Mouse (Mus musculus) ES-E14 (cell line): ENCODE measurements around the gene Lmtk2. TPM values are rescaled to one million over a fixed set of nuclear protein-coding genes. Genes with fewer than 3 reads are reported as not detected.

Source experiments
- DNase-seq: peaks from one replicate; pipeline ENCODE4 v3.0.0-alpha.2; 2013; ENCODE audit warnings: low read depth, low spot score
- H3K27ac ChIP-seq: 2 replicates; pipeline ENCODE4 v1.5.1; 2012; ENCODE audit warnings: low read depth, mild to moderate bottlenecking, low read length, moderate library complexity, mixed read lengths; ENCODE audit not compliant: poor library complexity, insufficient read depth, severe bottlenecking
- H3K36me3 ChIP-seq: 2 replicates; pipeline ENCODE4 v1.6.1; 2012; ENCODE audit warnings: mild to moderate bottlenecking, low read length, moderate library complexity, mixed read lengths; ENCODE audit not compliant: control insufficient read depth, poor library complexity, insufficient read depth, severe bottlenecking
- H3K4me1 ChIP-seq, 2 experiments: fragments of 150-350 bp in 1 of 2; sonication (generic) in 1 of 2; 2 replicates each; pipeline ENCODE4 v1.6.1; 2012; ENCODE audit warnings: low read length in 2 of 2, mild to moderate bottlenecking in 1 of 2, mixed read lengths in 1 of 2; ENCODE audit not compliant: control insufficient read depth in 2 of 2, insufficient read depth in 2 of 2, poor library complexity in 1 of 2
- H3K4me3 ChIP-seq, 2 experiments: fragments of 150-350 bp in 1 of 2; sonication (generic) in 1 of 2; 2 replicates each; pipeline ENCODE4 v1.5.1; 2012; ENCODE audit warnings: low read length in 2 of 2, low read depth in 1 of 2, mild to moderate bottlenecking in 1 of 2, mixed read lengths in 1 of 2; ENCODE audit not compliant: insufficient read depth in 1 of 2, poor library complexity in 1 of 2, severe bottlenecking in 1 of 2
- H3K9ac ChIP-seq: 2 replicates; pipeline ENCODE4 v1.6.1; 2012; ENCODE audit warnings: low read depth, mild to moderate bottlenecking, low read length, mixed read lengths; ENCODE audit not compliant: poor library complexity, insufficient read depth, severe bottlenecking
- H3K9me3 ChIP-seq: fragments of 150-350 bp; sonication (generic); 2 replicates; pipeline ENCODE4 v1.6.1; 2012; ENCODE audit warnings: low read depth, mild to moderate bottlenecking, low read length; ENCODE audit not compliant: control insufficient read depth, insufficient read depth
- CHD2 ChIP-seq: IDR thresholded peaks from 2 replicates; pipeline ENCODE4 v1.6.1; 2014; ENCODE audit warnings: mild to moderate bottlenecking, low read depth, low read length, inconsistent platforms
- HCFC1 ChIP-seq: IDR thresholded peaks from 2 replicates; pipeline ENCODE4 v1.6.1; 2012; ENCODE audit warnings: low read length, inconsistent platforms, borderline replicate concordance; ENCODE audit not compliant: insufficient read depth
- MAFK ChIP-seq: IDR thresholded peaks from 2 replicates; pipeline ENCODE4 v1.6.1; 2014; ENCODE audit warnings: mild to moderate bottlenecking, low read depth, low read length, inconsistent platforms; ENCODE audit not compliant: insufficient read depth
- ZC3H11A ChIP-seq: IDR thresholded peaks from 2 replicates; pipeline ENCODE4 v1.6.1; 2012; ENCODE audit warnings: low read depth, mild to moderate bottlenecking, inconsistent platforms, low read length, borderline replicate concordance
- ZNF384 ChIP-seq: IDR thresholded peaks from 2 replicates; pipeline ENCODE4 v1.6.1; 2012; ENCODE audit warnings: low read depth, low read length, inconsistent platforms
- in situ Hi-C, 2 experiments: fragments of 600-800 bp; cut with MboI; formaldehyde crosslinking; loops; one replicate each; pipeline ENCODE4 v1.15.1; 2025; ENCODE audit warnings: low sequenced_read_pairs in 2 of 2, inconsistent platforms in 1 of 2; ENCODE audit not compliant: unreplicated experiment in 2 of 2
- total RNA-seq: library from RNA; depleted of rRNA; stranded (reverse); fragments of 300-350 nt; gene quantifications from 2 replicates; pipeline ENCODE4 v1.2.3, GENCODE M21; 2012

Lmtk2 gene
- total RNA-seq, 1 experiment = 61.2 TPM

DNA sequence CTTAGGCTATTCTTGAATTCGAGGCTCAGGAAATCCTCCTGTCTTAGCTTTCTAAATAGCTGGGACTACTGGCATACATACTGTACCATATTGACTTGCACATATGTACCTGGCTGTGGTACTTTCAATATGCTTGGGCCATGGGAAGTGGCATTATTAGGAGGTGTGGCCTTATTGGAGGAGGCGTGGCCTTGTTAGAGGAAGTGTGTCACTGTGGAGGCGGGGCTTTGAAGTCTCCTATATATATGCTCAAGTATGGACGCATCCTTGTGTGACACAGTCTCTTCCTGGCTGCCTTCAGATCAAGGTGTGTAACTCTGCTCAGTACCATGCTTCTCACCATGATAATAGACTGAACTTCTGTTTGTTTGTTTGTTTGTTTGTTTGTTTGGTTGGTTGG lies 18.0 kb downstream of the Lmtk2 start:
- in situ Hi-C loops = no loop called here

DNA sequence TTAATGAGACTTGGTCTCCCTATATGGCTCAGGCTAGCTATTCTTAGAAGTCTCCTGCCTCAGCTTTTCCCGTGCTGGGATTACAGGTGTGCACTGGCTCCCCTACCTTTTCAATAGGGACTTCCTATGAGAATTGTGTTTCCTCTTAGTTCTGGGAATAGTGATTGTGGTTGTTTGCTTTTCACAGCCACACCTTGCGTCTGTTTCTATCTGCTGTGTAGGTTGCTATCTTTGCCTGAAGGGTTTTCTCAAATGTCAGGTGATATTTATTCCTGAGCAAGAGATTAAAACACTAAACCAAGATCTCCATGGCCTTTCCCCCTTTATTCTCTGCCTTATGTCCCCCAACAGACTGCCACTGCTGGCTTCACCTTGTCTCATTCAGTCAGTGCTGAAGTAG lies 19.1 kb downstream of the Lmtk2 start:
- TF ChIP-seq CHD2 (no peak), ZNF384 (no peak), ZC3H11A (no peak), MAFK (no peak), HCFC1 (no peak)
- Histone ChIP-seq H3K36me3 (no peaks in the 10 kb centered on the region), H3K9me3 (no peaks in the 10 kb centered on the region), H3K4me3 (no peak overlapping the region), H3K4me1 (peaks cover 0 to 13% of the 10 kb centered on the region in 2 experiments; a peak in 2 of 4 replicates), H3K9ac (no peak overlapping the region), H3K27ac (no peak overlapping the region)
- DNase-seq = no peak
- in situ Hi-C loops = no loop called here

More for the DNA sequence above, 18.0 kb downstream of the Lmtk2 start:
- no peak for TF ChIP-seq HCFC1
- no peak for TF ChIP-seq ZC3H11A
- no peak for TF ChIP-seq ZNF384
- no peak for TF ChIP-seq CHD2
- no peak for TF ChIP-seq MAFK
- H3K9ac ChIP-seq = no peak overlapping the region
- H3K4me1 ChIP-seq = peaks cover 0 to 13% of the 10 kb centered on the region in 2 experiments; a peak in 2 of 4 replicates
- no peak overlapping the region for H3K4me3 ChIP-seq
- no peak for DNase-seq
- H3K9me3 ChIP-seq = no peaks in the 10 kb centered on the region
- no peaks in the 10 kb centered on the region for H3K36me3 ChIP-seq
- no peak overlapping the region for H3K27ac ChIP-seq

DNA sequence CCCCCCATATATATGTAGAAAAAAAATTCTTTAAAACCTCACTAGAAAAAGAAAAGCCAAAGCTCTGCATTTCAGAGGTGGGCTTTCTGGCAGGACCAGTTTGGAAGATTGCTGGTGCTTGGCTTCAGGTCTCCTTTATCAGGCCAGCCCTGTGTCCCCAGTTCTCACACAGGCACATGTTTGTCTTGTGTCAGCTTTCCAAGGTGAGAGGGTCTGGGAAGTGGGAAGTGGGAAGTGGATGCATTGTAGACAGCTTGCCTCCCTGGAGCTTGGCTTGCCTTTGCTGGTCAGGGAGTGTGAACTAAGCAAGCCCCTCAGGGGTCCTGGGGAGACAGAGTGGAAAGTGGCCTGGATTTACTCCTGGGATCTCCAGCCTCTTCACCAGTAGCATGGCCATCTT lies 21.3 kb downstream of the Lmtk2 start:
- Histone ChIP-seq H3K4me3 (no peak overlapping the region), H3K27ac (no peak overlapping the region), H3K9ac (no peak overlapping the region), H3K36me3 (no peaks in the 10 kb centered on the region; the same call in 1 of the 2 replicates), H3K4me1 (peaks cover 0 to 13% of the 10 kb centered on the region in 2 experiments; a peak in 2 of 4 replicates), H3K9me3 (no peaks in the 10 kb centered on the region)
- DNase-seq = no peak
- TF ChIP-seq HCFC1 (no peak), CHD2 (no peak), ZC3H11A (no peak), ZNF384 (no peak), MAFK (no peak)
- in situ Hi-C loops = no loop called here

DNA sequence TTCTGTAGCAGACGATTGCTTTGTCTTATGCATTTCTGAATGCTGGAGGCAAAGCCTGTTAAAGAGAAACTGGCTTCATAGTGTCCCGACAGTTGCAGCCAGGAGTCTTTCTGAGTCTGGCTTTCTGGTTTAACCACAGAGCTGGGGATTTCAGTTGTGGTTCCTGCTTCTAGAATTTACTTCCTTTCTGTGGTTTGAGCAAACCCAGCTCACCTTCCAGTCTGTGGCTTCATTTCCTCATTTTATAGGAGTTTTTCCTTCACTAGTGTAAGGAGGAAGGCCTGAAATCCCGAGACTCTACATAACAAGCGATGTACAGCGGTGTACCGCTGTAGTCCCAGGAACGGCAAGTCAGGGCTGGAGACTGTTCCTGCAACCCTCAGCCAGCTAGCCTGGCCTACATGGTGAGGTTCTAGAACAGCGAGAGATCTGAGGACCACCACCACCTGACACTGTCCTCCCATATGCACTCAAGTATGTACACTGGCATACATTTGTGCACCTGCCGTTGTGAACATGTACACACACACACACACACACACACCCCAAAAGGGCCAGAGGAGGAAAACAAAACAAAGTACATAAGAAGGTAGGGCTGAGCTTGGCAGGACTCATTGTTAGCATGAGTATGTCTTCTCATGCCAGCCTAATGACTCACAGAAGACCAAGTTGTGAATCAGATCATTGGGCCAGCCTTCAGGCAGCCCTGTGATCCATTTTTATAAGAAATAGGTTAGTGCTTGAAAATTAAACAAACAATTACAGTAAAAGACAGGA lies 25.9 kb downstream of the Lmtk2 start:
- no peak overlapping the region for H3K9ac ChIP-seq
- H3K36me3 ChIP-seq = peaks cover 6% of the 10 kb centered on the region; the same call in 1 of the 2 replicates
- no peaks in the 10 kb centered on the region for H3K9me3 ChIP-seq
- H3K4me1 ChIP-seq = peaks cover 0 to 2% of the 10 kb centered on the region in 2 experiments; a peak in 1 of 4 replicates
- H3K4me3 ChIP-seq = no peak overlapping the region
- no peak for DNase-seq
- H3K27ac ChIP-seq = no peak overlapping the region
- TF ChIP-seq HCFC1 = no peak
- TF ChIP-seq ZC3H11A = no peak
- TF ChIP-seq CHD2 = no peak
- TF ChIP-seq ZNF384 = no peak
- TF ChIP-seq MAFK = no peak
- in situ Hi-C loops = no loop called here
